Mouse (Mus musculus): ENCODE measurements around the gene Heatr1.

Gene Heatr1

DNA sequence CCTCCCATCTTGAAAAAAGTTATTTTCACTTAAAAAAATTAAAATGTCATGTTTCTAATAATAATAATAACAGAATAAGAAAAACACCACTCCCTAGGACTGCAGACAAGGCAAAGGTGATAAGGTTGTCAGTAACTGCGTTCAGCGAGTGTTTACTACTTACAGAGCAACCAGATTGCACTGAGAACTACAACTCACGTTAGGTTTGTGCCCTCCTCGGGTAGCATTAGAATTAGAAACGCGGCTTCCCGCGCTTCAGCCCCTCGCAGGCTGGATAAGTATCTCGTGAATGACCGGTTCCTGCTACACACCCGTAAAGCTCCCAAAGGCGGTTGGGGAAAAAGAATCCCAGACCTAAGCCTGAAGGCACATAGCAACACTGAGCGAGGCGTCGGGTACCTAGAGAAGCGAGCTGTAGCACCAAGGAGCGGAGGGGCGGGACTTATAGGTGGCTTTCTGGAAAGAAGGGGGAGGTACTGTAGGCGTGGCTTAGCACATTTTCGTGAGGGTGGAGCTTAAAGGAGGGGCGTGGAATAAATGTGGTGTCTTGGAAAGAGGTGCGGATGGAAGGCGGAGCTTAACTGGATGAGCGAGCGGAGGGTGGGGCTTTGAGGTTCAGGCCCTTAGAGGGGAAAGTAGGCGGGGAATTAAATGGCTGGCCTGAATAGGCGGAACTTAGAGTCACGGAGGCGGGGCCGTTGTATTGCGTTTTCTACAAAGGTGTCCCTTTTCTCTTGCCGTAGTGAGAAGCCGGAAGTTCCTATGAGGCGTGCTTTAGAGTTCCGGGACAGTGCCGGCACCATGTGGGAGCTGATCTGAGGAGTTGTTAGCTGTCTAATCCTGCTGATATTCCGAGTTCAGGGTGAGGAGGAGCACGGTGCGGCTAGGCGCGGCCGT, at the start of gene Heatr1:
TSS of gene Heatr1 (plus strand) at position 419 of the 897 bp plus-strand sequence.
- DNase-seq = peak; percentile 92 to 95

DNA sequence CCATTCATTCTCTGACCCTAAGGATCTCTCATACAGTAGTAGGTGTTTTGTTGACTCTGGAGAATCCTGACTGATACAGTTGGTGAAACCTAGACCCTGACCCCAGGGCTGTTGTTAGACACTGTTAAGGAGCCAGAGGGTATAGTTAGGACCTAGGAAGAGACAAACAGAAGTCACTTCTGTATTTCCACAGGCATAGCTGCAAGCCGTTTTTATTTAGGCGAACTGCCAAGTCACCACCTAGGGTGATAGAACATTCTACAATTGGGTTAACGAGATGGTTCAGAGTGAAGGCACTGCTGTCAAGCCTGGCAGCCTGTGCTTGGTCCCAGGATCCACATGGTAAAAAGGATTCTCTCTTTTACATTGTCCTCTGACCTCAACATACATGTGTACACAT, 48.0 kb upstream of the Heatr1 start:
- DNase-seq = no peak

DNA sequence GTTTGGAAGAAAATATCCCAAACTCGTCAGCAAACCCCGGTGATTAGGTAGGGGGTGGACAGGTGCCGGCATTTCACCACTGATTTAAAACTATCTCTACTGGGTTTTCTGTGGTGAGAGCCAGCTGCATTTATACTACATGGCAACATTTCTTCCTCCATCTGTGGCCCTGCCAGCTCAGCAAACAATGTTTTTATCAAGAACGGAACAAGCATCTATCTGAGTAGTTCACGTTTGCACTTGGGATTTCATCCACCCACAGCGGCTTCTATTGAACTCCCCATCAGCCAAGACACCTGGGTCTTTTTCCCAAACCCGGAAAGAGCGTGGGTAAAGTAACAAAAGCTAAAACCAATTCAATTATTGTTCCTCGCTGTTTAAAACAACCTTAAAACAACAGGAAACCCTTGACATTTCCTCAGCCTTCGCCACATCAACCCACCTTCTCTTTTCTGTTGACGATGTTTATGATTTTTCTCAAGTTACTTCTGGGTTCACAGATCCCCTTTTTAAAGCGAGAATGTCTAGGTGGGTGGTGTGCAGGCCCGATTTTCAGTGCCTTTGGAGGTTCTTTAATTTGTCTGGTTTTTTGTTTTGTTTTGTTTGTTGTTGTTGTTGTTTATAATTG, 45.5 kb upstream of the Heatr1 start:
- no peak for DNase-seq

DNA sequence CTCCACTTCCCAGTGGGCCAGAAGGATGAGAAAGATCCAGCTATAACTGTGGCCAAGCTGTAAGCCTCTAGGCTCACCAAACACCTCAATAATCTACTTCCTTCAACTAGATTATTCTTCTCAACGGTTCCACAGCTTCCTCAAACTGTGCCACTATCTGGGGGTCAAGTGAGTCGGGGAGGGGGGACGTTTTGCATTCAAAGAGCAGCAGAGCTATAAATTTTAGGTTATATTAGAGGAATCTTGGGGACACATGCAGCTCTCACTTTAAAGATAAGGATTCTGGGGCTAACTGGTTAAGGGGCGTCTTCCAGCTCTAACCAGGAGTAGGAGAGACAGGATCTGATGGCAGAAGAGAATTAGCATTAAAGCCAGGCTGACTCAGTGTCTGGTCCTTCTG, 38.6 kb upstream of the Heatr1 start:
- no peak for DNase-seq

DNA sequence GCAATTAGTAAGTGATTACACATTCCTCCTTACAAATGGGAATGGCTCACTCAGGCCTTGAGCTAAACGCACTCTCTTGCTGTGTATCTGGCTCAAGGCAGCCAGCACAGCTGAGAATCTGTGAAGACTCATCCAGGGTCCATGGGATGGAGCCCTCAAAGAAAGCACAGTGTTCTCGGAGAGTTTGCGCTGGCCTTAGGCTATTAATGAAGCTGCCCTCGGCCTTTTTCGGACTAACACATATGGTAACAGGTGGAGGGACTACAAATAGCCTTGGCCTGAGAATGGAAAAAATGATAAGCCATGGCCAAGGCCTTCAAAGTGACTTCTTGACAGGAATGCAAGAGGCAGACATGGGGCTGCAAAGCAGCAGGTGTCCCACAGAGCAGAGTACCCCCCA, 37.3 kb upstream of the Heatr1 start:
- DNase-seq = no peak

- DNase-seq = no peak
Observed at GRCm38 (mm10) chr13:12361486-12361885, 33.3 kb upstream of the Heatr1 start.

DNA sequence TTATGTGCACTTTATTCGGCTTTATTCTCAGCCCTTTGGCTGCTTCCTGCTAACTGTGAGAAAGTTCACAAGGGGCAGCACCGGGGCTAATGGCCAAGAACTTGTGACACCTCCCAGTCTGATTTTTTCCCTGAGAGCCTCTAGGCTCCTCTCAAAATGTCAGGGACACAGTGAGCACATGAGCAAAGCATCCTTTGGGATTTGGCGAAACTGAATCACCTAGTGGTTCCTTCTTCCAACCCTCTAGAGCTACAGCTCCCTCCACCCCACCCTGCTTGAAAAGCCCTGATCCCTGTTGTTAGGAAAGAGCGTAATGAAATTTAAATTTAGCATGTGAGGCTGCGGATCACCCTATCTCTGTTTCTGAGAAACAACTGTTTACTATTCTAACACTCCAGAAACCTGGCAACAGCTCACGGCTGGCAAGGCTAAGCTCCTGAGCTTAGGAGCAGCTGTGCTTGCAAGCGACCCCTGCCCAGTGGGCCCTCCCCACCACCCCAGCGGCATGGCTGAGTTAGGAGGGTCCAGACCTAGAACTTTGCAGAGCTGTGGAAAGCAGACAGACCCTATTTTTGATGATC, 25.7 kb upstream of the Heatr1 start:
- DNase-seq = no peak

- DNase-seq = no peak
Observed at GRCm38 (mm10) chr13:12369930-12370329, 24.9 kb upstream of the Heatr1 start.

DNA sequence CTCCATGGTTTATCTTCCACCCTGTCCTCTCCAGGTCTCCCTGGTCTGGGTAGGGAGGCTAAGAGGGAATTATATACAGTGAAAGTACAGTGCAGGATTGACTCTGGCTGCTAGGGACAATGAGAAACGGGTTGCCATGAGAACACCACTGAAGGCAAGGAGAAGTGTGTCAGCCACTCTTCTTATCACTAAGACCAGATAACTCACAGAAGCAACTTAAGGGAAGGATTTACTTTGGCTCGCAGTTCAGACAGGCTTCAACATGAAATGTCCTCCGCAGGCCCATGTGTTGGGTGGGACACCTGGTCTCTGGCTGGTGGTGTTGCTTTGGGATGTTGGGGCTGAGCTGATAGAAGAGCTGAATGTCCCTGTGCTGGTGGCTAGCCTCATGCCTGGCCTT, 22.1 kb upstream of the Heatr1 start:
- no peak for DNase-seq

GRCm38 (mm10) chr13:12376778-12377177, 18.0 kb upstream of the Heatr1 start:
- DNase-seq = no peak

DNA sequence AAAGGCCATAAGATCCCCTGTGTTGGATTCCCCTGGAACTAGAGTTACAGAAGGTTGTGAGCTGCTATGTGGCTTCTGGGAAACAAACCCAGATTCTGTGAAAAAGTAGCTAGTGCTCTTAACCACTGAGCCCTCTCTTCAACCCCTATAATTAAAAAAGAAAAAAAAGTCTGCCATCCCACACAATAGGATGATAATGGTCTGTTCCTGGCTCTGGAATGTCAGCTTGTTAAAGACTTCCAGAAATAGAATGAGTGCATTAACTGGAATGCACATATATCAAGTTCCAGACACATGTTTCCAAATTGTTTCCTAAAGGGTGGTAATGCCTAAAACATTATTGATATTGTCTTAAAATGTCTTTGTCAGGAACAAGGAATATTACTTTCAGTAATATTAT, 10.0 kb upstream of the Heatr1 start:
- no peak for DNase-seq

DNA sequence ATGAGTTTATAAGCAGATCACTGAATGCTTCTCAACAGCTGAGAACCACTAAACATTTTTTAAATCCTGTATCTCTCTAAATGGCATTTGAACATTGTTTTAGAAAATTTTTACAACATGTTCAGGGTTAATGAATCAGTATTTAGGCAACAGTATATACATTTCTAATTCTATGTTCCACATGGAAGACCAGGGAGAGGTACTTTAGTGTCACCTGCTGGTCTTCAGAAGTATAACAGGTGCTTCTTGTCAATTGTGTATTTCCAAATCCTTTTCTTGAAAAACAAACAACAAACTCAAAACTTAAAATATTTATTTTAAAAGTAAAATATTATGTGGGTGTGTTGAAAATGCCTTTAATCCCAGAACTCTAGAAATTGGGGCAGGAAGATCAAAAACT, 8.5 kb upstream of the Heatr1 start:
- peak; percentile 3 to 8 for DNase-seq

DNA sequence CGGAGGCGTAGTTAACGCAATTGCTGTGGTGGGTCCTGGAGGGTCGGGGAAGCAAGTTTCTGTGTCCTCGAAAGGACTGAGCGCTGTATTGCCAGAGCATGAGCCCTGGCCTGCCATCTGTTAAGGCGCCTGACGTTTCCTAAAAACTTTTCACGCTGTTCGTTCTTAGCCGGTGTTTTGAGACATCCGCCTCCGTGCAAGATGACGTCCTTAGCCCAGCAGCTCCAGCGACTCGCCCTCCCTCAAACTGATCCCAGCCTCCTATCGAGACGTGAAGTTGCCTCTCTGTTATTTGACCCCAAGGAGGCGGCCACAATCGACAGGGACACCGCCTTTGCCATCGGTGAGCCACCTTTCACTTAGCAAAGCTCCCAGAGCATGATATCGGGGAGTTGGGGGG, 744 bp downstream of the Heatr1 start:
- DNase-seq = no peak

DNA sequence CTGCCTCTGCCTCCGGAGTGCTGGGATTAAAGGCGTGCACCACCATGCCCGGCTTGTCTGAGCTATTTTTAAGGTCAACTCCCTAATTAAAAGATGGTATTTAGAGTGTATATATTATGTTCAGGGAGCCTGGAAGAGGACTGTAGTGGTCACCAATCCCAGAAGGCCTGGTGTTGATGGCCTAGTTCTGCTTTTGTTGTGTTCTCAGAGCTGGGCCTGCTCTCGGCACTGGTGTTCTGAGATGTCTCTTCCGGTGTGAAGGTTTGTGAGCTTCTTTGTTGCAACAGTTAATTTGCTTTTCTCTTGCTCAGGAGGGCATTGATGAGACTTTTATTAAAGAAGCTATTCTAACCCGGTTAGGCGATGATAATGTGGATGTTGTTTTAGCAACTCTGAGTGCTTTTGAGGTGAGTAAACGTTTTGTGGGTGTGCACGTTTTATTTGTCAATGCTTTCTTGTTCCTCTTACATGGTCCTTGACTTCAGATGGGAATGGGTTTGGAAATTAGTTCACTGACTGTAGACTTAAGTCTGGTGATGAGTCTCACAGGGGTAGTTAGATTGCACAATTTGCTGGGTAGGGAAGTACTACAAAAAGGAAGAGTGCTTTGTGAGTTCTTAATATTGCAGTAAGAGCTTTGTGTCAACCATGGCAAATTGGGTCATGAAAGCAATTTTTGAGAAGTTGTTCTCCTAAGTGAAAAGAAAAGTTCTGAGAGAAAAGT, 13.7 kb downstream of the Heatr1 start:
- no peak for DNase-seq

- no peak for DNase-seq
Observed at GRCm38 (mm10) chr13:12412016-12412415, 17.2 kb downstream of the Heatr1 start.

DNA sequence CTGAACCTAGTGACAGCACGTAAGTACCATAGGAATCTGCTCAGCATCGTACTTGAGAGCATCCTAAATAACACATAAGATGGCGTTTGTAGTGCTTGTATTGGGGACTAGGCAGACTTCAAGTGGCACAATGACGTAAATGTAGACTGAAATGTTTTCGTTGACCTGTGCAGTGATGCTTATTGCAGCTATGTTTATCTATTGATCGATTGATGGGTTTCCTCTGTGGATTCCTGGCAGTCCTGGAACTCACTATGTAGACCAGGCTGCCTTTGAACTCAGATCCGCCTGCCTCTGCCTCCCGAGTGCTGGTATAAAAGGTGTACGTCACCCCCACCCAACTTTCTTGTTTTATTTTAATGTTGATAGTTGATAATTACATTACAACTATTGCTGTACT, 25.8 kb downstream of the Heatr1 start:
- DNase-seq = no peak

GRCm38 (mm10) chr13:12428556-12428955, 33.7 kb downstream of the Heatr1 start:
- no peak for DNase-seq

DNA sequence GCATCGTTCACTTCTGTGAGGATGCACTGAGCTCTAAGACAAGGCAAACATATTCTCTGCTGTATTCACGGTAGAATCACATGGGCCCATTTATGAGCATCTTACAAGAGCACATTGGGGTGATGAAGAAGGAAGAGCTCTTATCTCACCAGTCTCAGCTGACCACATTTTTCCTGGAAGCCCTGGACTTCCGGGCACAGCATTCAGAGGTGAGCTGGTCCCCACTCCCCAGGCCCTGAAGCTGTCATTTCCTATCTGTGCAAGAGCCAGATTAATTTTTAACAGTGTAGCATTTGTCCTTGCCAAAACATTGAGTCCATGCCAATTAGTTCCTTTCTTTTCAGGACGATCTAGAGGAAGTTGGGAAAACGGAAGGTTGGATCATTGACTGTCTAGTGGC, 39.0 kb downstream of the Heatr1 start:
- no peak for DNase-seq

GRCm38 (mm10) chr13:12439586-12439985, 44.8 kb downstream of the Heatr1 start:
- no peak for DNase-seq

GRCm38 (mm10) chr13:12440813-12441212, 46.0 kb downstream of the Heatr1 start:
- DNase-seq = no peak

GRCm38 (mm10) chr13:12442008-12442587, 47.3 kb downstream of the Heatr1 start:
- no peak for DNase-seq

GRCm38 (mm10) chr13:12453150-12453549, 58.3 kb downstream of the Heatr1 start:
- DNase-seq = peak; percentile 42 to 50

Measured in cerebellum, adult 18-20 months (tissue).